Mouse (Mus musculus) adipose tissue, adult 10 weeks (tissue): ENCODE measurements around the gene Tfpt. TPM values are rescaled to one million over a fixed set of nuclear protein-coding genes. Genes with fewer than 3 reads are reported as not detected.

Source experiments
- polyA plus RNA-seq: library from polyadenylated mRNA; stranded (reverse); fragments of 350-450 nt; fragmentation: Illumina TruSeq; extraction: RNeasy Lipid Tissue Mini Kit (QIAGEN cat#74804); gene quantifications from one replicate; pipeline ENCODE4 v1.2.3, GENCODE M21; 2014; ENCODE audit warnings: low read depth, low replicate concordance

The Tfpt gene
- 19.6 TPM for polyA plus RNA-seq

DNA sequence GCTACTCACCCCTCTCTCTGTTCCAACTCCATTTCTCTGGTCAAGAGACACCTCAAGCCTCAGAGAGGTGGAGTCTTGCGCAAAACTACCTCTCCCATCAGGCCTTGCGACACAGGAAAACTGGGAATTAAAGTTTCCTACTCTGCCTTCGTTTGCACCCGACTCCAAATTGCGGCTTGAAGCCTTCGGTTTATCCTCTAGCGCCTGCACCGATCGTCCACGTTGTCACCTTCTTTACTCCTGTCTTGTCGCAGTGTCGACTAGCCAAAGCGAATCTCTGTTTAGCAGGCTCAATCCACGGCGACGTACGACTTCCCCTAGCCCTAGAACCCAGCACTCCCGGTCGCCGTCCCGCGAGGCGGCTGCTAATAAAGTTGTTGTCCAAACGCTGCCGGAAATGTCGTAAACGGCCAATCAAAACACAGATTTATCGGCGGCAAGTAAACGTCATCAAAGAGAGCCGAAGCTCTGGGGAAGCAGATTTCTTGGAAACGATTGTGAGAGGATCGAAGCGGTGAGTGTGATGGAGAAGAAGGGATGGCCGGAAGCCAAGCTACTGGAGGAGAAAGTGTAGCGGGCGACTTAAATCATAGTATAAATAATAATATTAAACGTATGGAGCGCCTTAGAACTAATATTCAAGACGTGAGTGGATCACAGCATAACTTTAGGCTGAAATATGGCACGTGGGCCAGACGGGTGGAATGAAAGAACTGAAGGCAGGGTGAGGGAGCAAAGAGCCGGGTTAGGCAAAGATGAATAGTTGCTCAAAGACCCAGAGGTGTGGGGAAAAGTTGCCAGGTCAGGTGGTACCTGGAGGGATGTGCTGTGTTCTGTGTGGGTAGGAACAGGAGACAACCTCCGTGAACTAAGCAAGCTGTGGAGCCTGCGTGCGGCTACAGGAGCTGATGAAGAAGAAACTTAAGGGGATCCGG, at the start of gene Tfpt, which contains the start of gene Prpf31:
Gene Tfpt (minus strand): TSS at position 387 of the 935 bp plus-strand sequence.
Gene Prpf31 (plus strand): TSS at position 443 of the 935 bp plus-strand sequence.

DNA sequence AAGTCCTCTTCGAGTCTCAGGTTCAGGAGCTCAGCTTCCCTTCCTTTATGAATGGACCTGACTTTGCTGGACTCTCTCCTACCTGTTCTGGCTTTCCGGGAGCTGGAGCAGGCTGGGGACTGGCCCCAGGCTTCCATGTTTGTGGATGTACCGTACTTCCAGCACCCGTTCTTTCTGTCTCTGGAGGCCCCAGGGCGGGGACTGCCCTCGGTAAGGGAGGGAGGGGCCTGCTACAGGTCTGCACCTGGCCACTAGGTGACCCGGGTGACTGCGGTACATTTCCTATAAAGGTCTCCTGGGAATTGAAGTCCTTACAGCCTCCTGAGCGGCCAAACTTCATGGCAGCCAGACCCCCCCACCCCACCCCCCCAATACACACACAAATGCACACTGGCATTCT, 47.6 kb upstream of the Tfpt start, which contains the start of gene Tmc4:
Gene Tmc4 (minus strand): TSS at position 212 of the 400 bp plus-strand sequence.

DNA sequence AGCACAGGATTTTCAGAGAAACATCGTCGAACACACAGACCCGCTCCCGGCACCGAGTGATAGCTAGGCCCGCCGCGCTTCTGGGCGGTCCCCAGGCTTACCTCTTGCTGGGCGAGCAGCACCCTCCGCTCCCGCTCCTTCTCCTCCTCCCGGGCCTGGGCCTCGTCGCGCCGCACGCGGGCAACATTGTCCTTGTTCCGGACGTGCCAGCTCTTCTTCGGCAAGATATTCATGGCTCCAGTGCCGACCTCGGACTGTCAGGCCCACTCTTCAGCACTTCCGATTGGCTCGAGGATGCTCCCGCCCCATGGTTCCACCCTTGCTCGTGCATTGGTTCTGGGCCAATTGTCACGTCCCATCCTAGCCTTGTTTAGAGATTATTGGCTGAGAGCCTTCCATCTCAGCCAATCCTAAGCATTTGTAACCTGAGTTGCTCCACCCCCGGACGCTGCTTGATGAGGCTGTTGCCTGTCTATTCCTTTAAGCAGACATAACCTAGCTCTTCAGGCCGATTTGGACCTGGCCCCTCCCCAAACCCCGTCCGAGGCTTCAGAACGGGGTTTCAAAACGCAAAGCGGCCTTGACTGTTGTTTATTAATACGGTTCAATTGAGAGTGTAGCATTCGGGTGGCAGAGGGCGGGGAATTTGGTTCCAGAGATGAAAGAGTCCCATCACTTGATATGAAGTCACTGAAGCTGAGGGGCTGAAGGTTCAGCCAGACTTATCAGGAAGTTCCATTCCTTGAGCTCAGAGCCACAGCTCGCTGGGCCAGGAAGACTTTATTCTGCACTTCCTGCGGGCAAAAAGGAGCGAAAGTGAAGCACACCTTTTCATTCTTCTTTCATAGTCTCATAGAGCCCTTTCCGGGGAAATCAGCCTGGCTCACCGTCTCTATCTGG, 35.7 kb upstream of the Tfpt start, which contains the start of gene Leng1:
Gene Leng1 (minus strand): TSS at position 626 of the 900 bp plus-strand sequence.

DNA sequence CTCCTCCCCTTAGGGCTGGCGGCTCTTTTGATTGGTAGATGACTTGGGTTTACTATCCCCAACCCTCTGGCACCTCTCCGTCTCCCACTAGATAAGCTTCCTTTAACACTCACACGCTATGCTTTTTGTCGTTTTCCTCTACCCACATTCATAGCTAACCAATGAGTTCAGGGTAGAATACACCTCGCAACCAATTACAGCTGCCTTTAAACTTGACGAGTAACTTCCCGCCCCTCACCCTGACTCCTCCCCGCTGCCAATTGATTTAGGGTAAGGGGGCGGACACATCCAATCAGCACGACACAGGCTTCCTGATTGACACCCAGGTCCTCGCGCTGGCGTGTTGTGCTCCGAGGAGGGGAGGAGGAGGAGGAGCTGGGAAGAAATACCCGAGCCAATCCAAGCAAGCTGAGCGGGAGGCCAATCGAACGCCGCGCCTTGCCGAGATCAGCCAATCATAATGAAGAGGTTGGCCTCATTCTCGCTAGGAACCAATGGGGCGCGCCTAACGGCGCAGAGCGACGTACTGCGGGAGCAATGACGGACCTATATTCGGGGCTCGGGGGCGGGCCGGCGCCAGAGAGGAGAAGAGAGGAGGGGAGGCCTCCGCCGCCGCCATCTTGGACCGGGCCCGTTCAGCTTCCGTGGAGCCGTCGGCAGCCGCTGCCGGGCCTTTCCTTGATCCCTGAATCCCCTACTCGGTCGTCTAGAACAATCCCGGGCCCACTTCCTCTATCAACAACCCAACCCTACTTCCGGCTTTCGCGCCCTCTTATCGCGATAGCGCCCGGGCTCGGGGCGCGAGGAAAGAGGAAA, 15.2 kb upstream of the Tfpt start, which contains the start of gene Cnot3:
Gene Cnot3 (plus strand): TSS at position 597 of the 816 bp plus-strand sequence.

DNA sequence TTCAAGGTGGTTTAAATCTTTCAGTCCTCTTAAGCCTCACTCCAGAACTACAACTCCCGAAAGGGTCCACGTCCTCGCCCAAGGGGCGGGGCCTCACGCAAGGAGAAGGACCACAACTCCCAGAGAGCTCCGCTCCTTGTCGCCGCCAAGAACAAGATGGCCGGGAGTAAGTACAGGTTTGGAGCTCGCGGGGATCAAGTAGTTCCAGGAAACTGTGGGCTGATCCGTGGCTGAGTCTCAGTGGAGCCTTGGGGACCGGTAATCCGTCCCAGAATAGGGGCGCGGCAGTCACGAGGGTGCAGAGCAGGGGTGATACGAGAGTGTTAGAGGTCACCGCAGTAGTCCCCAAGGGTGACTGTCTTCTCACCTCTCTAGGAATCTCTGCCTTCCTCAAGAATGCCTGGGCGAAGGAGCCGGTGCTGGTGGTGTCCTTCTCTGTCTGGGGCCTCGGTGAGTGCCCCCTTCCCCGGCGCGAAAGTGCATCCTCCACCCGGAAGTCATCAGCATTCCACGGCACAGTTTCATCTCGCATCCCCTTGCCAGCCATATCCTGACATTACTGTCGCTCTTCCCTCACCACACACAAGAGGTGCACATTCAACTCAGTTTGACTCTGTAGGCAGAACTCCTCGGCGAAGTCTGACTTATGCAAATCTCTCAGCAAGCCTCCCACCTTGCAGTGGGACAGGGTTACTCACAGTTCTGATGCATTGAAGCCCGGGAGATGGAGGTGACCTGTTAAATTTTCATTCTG, 12.3 kb downstream of the Tfpt start, which contains the start of gene Ndufa3:
Gene Ndufa3 (plus strand): TSS at position 132 of the 754 bp plus-strand sequence.

DNA sequence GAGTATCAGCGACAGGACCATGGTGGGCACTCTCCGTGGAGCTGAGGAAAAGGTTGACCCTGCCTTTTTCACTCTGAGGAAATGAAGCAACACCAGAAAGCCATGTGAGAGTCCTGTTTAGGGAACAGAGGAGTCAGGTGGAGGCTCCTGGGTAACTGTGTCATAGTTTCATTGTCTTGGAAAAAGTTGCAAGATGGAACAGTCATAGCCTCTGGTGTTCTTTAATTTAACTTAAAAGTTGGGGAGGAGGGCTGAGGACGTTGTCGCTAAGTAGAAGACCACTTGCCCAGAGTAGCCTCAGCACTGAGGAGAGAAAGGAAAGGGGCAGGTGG, 13.7 kb downstream of the Tfpt start, which contains the start of gene Oscar:
Gene Oscar (minus strand): TSS at position 101 of the 332 bp plus-strand sequence.

Other genes with a start within 250 kb of the Tfpt start
- gene Cacng8, start 239.2 kb downstream of the Tfpt start, polyA plus RNA-seq, result 0.16 TPM
- not detected for gene Cacng6, start 205.7 kb downstream of the Tfpt start, polyA plus RNA-seq
- 0.21 TPM for gene Tarm1, start 127.3 kb downstream of the Tfpt start, polyA plus RNA-seq
- gene Oscar, start 13.8 kb downstream of the Tfpt start, polyA plus RNA-seq, result not detected
- gene Ndufa3, start 12.6 kb downstream of the Tfpt start, polyA plus RNA-seq, result 354 TPM
- gene Prpf31, start 56 bp upstream of the Tfpt start, polyA plus RNA-seq, result 35.7 TPM
- gene Cnot3, start 15.3 kb upstream of the Tfpt start, polyA plus RNA-seq, result 38.7 TPM
- 11.7 TPM for gene Leng1, start 35.9 kb upstream of the Tfpt start, polyA plus RNA-seq
- 78.8 TPM for gene Tmc4, start 47.6 kb upstream of the Tfpt start, polyA plus RNA-seq
- gene Tsen34, start 62.9 kb upstream of the Tfpt start, polyA plus RNA-seq, result 63.6 TPM
- 43.0 TPM for gene Mboat7, start 63.6 kb upstream of the Tfpt start, polyA plus RNA-seq
- gene Rps9, start 74.1 kb upstream of the Tfpt start, polyA plus RNA-seq, result 1,770 TPM
- 11.8 TPM for gene Pirb, start 90.5 kb upstream of the Tfpt start, polyA plus RNA-seq
- gene Gm15448, start 195.8 kb upstream of the Tfpt start, polyA plus RNA-seq, result 0.19 TPM
- gene Pira2, start 215.1 kb upstream of the Tfpt start, polyA plus RNA-seq, result 1.2 TPM